Mouse (Mus musculus): Measurements from ENCODE around the gene Mepce. TPM values are rescaled to one million over a fixed set of nuclear protein-coding genes. Genes with fewer than 3 reads are reported as not detected.

Mepce gene
- total RNA-seq, 2 experiments from 2014 or later: 52.1 to 53.6 TPM

DNA sequence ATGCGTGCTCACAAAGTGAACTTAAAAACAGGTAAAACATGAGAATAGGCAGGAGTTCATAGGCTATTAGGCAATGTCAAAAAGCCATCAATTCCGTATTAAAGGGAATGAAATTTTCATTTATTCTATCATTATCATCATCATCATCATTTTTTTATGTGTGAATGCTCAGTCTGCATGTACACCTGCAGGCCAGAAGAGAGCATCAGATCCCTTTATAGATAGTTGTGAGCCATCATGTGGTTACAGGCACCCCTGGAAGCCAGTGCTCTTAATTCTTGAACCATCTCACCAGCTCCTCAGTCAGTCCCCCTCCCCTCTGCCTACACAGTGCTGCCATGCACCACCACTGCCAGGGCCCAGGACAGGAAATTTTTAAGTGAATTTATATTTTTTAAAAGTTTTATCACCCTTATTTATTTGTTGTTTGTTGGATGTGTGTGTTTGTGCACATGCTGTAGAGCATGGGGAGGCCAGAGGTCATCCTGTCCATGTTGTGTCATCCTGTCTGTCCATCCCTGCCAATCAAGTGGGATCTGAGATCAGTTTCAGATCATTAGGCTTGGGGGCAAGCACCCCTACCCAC, 1.6 kb upstream of the Mepce start:
- DNase-seq (ENCODE audit: low spot score in 2 of 2): no peak

DNA sequence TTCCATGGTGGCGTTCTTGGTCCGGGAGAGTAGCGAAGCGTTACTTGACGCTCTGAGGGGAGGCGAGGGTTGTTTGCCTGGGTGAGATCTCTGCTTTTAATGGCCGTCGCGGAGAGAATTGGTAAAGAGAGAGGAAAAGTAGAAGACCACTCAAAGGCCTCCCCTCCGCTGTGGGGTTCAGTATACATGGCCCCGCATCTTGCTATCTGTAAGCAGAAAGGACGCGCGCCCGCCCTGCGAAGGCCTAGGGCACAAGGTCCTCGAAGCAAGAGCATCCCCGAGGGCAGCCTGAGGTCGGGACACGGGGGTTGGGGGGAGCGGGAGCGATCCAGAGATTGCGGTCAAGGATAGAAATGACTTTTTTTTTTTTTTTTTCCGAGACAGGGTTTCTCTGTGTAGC, 716 bp upstream of the Mepce start:
- no peak for DNase-seq (ENCODE audit: low spot score in 2 of 2)

DNA sequence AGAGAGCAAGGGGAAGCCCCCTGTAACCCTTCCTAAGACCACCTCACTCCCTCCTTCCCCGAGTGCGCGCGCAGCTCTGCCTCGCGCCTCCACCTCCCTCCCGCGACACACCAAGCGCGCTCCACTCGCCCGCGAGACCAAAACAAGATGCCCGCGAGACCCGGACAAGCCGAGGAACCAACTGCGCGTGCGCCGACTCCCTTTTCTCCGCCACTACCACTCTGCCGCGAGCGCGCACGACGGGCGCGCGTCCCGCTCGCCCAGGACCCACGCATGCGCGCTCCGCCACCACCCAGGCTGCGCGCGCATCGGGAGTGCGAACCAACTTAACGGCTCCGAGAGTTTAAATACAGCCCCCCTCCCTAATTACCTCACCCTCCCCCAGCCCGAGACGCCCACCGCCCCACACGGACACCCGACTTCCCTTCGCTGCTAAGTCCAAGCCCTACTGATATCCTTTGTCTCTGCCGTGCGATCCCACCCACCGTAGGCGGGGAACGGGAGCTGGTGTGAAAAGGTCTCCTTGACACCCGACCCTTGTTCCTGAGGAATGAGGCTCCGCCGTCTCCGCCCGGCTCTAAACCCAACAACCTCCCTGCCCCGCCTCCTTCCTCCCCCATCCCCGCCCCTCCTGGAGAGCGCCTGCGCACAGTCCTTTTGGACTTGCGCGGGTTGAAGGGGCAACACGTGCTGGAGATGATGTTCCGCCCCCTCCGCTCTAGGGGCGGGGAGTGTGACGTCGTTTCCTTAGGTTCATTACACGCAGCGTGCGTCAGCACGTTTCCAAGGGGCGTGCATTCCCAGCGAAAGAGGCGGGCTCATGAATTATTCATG, 1.1 kb downstream of the Mepce start:
- peak; percentile 98 to 99 for DNase-seq (ENCODE audit: low spot score in 2 of 2)

DNA sequence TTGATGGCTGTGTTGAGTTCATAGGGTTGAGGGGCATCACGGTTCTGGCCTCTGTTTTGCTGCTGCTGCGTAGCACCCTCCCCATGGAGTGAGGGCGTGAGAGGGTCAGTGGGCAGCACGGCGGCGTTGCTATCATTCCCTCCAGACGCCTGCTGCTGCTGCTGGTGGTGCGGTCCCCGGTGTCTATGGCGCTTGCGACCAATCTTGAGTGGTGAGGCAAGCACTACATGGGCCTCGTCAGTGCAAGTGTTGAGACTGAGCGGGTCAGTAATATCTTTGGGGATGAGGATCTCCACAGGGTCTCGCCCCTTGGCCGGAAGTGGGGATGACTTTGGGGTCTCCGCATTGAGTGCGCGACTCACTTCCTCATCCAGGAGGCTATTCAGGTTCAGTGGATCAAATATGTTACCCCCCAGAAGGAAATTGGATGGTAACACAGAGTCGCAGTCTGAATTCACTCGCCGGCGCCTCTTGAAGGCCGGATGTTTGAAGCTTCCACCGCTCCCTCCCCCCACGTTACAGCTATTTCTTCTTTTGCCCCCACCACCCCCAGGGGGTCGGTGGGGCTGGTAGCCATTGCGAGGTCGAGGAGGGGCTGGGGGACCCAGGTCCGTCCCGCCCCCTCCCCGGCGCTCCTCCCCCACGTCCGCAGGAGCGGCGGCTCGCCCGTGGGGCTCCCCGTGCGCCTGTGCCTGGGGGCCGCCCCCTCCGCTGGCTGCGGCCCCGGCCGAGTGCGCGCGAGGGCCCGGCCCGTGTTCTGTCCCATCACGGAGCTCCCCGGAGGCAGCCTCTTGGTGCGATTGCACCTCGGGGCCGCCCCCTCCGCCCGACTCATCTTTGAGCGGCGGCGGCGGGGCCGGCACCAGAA, 2.1 kb downstream of the Mepce start:
- DNase-seq (ENCODE audit: low spot score in 2 of 2): peak in 1 of 2 experiments; percentile 50

DNA sequence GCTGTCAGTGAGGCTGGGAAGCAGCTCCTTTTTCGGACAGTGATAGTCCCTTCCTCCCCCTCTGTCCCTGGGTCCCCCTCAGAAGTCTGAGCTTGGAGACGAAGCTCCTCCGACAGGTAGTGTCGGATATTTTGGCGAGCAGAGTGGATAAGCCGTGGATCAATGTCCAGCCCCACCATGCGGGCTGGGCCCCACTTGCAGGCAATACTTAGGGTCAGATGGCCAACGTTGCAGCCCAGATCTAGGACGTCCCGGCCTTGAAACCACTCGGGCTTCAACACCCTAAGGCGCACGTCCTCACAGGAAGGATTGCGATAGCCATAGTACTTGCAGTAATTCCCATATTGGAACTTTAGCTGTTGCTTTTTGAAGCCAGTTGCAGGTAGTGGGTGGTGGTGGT, 2.9 kb downstream of the Mepce start:
- DNase-seq (ENCODE audit: low spot score in 2 of 2): no peak

DNA sequence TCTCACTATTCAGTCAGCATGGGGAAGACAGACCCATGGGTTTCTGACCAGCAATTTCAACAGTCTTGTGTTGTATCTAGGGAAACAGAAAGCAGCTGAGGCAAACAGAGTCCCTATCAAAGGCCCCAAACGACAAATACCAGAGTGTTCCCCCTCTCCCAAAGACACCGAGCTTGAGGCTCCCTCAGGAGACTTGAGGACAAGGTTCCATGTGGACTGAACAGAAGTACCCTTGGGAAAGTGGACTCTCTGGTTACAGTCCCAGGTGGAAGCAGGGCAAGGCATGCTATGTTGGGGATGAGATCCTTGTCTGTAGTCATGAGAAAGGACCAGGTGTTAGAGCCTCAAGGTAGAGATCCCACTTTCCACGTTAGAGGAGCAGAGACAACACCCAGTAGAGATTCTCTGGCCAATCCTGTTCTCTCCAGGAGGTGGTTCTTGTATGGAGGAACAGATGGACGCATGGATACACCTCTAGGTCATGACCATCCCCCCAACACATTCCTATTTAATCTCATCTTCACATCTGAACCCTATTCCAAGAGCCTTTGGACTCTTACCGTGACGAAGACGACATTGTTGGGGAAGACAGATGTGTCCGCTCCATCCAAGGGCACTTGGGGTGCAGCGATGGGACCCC, 3.4 kb downstream of the Mepce start:
- no peak for DNase-seq (ENCODE audit: low spot score in 2 of 2)

DNA sequence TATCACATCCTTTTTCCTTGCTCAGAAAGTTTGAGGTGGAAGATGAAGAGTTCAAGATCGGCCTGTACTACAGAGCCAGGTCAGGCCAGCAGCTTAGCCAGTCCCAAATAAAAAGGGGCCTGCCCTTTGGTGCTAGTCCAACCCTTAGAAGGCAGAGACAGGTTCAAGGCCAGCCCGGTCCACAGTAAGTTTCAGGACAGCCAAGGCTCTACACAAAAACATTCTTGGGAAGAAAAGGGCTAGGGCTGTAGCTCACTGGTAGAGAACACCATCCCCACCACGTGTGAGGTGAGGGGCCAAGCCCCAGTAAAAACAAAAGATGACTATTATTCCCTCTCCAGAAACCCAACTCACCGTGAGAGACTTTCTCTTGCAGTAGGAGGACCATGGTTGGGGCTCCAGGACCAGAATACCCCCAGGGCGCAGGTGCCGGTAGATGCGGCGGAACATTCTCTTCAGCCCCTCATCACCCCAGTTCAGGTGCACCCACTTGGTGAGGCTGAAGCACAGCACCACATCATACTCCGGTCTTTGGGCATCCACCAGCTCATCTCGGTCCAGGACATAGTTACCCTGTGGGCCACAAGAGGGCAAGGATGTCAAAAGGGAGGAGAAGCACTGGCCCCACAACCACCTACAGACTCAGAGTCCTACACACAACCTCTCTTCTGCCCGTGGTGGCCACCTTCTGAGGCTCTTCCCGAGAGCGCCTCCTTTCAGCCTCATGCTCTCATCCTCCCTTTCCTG, 4.5 kb downstream of the Mepce start:
- DNase-seq (ENCODE audit: low spot score in 2 of 2): no peak

DNA sequence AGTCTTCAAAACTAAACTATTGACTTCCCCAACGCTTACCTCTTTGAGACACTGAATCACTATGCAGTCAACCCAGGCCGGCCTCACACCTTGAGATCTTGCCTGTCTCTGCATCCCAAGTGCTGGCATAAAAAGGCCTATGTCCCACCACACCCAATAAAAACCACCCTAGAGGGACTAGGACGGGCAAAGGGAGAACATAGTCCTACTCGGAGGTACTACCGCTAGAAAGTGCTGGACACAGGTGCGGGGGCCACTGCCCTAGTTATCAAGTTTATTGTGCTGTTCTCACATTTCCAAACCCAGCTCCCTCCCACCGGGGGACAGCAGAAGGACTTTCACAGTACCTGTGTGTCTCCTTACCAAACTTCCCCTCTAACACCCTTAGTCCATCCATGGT, 5.8 kb downstream of the Mepce start:
- no peak for DNase-seq (ENCODE audit: low spot score in 2 of 2)

DNA sequence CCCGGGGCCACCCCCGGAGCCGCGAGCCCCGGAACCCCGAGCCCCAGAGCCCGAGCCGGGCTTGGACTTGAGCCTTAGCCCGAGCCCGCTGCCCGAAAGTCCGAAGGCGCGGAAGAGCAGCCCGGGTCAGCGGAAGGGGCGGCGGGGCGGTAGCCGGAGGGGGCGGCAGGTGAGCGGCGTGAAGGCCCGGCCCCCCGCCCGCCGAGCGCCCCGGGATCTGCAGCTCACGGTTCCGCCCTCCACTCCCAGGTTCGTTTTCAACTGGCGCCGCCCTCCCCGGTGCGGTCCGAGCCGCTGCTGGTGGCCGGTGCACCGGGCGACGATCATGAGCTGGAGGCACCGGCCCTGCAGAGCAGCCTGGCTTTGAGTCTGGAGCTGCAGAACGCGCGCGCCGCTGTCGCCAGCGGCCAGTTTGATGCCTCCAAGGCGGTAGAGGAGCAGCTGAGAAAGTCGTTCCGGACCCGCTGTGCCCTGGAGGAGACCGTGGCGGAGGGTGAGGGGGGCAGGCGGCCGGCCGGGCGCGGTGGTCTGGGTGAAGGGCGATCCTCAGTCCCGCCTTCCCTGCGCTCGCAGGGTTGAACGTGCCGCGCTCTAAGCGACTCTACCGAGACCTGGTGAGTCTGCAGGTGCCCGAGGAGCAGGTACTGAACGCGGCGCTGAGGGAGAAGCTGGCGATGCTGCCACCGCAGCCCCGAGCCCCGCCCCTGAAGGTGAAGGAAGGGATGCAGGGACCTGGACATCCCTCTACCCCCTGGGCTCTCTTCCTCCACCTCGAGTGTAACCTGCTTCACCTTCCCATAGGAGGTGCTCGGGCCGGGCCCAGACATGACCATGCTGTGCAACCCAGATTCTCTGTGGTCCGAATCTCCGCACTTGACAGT, 8.2 kb downstream of the Mepce start:
- no peak for DNase-seq (ENCODE audit: low spot score in 2 of 2)

DNA sequence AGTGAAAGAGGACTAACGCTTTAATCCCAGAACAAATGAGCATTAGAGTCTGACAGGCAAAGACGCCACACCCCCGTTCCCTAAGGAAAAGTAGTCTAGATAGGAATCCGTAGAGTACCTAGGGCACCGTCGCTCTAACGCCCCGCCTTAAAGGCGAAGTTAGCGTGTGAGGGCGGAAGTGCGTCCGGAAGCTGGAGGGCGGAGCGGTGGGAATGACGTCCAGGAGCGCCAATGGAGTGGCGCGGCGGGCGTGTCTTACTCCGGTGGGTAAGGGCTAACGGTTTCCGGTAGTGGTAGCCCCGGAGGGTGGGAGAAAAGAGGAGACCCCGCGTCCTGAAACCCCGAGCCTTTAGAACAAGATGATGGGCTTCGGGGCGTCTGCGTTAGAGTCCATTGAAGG, 8.8 kb downstream of the Mepce start, which contains the start of gene Ppp1r35:
Ppp1r35 (plus strand) TSS at position 215 of the 400 bp plus-strand sequence.
- DNase-seq (ENCODE audit: low spot score in 2 of 2): peak; percentile 96 to 98

DNA sequence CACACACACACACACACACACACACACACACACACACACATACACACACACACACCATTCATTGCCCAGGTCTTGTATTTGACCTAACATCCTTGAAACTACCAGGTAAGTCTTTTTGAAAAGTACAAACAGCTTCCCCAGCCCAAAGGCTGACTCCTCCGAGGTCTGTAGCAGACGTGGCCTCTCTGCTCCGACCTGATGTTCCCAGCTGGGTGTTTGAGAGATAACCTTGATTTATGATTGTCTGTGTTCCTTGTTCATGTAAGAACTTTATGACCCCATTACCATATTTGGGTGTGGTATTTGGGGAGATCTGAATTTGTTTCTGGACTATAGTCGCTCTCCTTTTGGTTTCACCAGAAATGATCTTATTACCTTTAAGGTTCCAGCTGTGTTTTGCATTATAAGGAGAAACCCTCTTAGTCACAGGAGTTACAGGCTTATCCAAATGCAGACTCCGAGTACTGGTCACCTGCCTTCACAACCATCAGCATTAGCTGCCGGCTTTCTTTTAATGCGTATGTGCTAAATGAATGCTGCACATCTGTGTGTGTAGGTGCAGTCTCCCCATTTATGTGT, 10.1 kb downstream of the Mepce start:
- no peak for DNase-seq (ENCODE audit: low spot score in 2 of 2)

DNA sequence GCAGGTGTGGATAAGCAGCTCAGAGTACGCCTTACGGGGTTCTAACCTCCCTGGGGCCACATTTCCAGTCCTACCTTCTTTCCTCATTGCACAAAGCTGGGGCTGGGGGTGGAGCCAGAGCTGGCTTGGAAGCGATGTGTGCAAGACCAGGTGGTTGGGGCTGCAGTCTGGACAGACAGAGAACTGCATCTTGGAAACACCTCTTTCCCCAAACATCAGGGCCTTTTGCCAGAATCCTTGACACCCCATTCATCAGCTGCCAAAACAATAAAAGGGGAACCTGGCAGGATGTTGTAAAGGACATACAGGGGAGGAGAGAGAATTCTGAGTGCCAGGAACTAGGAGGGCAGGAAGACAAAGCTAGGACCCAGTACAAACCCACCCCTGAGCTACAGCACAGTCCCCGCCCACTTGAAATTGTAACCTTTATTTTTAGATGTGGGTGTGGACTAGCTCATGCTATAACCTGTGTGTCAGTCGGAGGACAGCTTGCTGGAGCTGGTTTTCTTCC, 11.0 kb downstream of the Mepce start:
- no peak for DNase-seq (ENCODE audit: low spot score in 2 of 2)

DNA sequence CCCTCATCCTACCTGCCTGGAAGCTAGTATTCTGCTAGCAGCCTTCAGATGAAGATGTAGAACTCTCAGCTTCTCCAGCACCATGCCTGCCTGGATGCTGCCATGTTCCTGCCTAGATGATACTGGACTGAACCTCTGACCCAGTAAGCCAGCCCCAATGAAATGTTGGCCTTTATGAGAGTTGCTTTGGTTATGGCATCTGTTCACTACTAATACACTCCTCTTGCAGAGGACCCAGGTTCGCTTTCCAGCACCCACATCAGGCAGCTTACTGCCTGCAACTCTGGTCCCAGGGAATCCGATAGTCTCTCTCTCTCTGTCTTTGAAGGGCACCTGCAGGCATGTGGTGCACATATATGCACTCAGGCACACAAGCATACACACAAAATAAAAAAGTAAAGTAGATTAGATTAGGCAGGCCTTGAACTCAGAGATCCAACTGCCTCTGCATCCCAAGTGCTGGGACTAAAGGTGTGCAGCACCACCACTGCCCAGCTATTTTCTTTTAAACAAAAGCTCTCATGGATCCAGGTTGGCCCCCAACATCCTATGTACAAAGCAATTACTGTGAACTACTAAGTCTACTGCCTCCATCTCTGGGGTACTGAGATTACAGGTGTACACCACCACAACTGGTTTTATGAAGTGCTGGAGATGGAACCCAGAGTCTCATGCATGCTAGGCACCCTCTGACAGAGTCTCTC, 11.7 kb downstream of the Mepce start:
- DNase-seq (ENCODE audit: low spot score in 2 of 2): no peak

DNA sequence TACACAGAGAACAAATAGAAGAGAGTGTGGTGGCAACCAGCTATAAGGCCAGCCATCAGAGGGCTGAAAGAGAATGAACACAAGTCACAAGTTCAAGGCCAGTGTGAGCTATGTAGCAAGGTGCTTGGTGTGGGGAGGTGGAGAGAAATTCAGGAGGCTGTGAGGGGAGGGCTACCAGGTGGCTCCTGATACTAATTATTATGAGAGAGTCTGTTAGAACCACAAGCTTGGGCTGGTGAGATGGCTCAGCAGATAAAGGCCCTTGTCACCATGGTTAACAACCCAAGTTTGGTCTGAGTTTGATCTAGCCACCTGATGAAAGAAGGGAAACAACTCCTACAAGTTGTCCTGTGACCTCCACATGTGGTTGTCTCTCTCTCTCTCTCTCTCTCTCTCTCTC, 14.7 kb downstream of the Mepce start:
- no peak for DNase-seq (ENCODE audit: low spot score in 2 of 2)

DNA sequence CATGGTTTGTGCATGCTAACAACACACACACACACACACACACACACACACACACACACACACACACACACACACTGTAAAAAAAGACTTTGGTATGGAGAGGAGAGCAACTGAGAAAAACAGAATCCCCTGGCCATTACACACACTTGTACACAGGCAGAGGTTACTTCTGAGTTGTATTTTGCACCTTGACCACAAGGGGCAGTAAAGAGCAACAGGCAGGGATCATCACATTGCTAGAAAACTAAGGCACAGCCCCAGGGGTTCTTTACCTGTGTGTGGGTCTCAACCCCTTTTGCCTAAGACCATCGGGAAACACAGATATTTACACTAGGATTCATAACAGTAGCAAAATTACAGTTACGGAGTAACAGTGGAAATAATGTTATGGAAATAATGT, 16.7 kb downstream of the Mepce start:
- DNase-seq (ENCODE audit: low spot score in 2 of 2): no peak

DNA sequence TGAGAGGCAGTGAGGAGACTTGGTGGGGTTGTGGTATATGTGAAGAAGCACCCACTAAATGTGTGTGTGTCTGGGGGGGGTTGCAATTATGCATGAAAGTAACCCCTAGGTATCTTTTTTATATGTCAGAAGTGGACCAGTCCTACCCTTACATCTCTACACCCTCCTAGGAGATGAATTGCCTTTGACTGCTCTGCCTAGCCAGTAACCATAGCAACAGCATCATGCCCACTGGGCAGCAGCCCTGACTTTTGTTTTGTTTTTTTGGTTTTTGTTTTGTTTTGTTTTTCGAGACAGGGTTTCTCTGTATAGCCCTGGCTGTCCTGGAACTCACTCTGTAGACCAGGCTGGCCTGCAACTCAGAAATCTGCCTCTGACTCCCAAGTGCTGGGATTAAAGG, 19.0 kb downstream of the Mepce start:
- DNase-seq (ENCODE audit: low spot score in 2 of 2): no peak

DNA sequence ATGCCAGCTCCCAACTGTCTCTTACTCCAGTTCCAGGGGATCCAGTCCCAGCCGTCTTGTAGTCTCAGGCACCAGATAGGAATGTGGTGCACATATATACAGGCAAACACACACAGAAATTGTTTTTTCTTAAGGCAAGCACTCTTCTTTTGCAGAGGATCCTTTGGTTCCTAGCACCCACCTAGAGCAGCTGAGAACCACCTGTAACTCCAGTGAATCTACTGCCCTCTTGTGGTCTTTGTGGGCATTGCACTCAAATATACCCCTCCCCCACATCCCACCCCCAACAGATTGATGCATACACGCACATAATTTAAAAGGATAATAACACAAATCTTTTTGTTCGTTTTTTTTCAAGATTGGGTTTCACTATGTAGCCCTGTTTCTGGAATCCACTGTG, 21.2 kb downstream of the Mepce start:
- no peak for DNase-seq (ENCODE audit: low spot score in 2 of 2)

DNA sequence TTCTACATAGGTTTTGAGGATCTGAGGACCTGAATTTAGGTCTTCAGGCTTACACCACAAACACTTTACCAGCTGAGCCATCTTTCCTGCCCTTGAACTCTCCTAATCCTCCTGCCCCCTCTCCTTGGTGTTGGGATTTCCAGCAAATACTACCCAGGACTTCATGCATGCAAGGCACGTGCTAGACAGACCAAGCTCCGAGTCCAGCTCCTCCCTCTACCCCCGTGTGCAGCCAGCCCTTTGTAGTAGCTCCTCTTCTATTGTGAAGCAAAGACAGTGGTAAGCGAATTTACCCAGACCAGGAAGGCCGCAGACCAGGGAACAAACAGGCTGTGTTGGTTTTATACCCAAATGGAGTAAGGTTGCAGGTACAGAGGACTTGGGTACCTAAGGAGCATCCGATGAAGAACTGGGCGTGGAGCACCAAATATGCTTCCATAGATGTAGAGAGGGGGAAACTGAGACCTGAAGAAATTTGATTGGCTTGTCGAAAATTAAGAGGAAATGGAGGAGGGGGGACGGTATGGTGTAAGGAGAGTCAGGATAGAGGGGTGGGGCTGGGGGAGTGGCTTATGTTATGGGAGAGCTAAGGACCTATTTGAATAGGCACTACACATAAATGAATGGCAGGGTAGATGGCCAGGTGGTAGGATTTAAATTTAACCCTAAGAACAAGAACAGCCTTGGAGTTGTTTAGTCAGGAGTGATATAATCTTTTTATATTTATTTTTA, 22.7 kb downstream of the Mepce start:
- DNase-seq (ENCODE audit: low spot score in 2 of 2): no peak

Data from layer of hippocampus, adult 18-20 months (tissue).